Mouse (Mus musculus): Measurements from ENCODE around the gene Otub1. TPM values are rescaled to one million over a fixed set of nuclear protein-coding genes. Genes with fewer than 3 reads are reported as not detected.

Otub1 gene
- total and polyA plus RNA-seq, 3 experiments = 46.4 to 153 (median 91.4) TPM

DNA sequence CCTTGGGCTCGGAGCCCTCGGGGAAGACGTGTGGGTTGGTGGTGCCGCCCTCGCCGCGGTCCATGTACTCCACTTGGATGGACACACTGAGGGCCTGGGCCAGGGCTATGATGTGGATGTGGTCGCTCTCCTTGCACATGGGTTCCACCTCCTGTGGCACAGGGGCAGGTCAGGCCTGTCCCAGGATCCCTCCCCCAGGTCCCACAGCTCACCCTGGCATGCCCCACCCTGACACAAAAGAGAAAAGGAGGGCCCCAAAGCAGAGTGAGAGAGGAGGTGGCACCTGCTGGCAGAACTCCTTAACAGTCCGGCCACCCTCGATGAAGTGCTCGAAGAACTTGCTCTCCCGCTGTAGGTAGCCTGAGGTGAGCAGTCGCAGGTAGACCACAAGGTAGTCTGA is 7.0 kb downstream of the Otub1 start:
- no peak for DNase-seq (ENCODE audit: low spot score)
- H3K27me3 ChIP-seq (ENCODE audit: insufficient read depth, low read length) = no peaks in the 10 kb centered on the region
- peaks cover 54% of the 10 kb centered on the region for H3K4me1 ChIP-seq (ENCODE audit: insufficient read depth, low read depth, low read length)
- peaks cover 88% of the 10 kb centered on the region for H3K36me3 ChIP-seq (replicated peaks)
- ATAC-seq (ENCODE audit: extremely low read depth, insufficient number of reproducible peaks, low FRiP score, poor library complexity, severe bottlenecking) = no peak
- no peaks in the 10 kb centered on the region for H3K9me3 ChIP-seq (replicated peaks)
- TF ChIP-seq POLR2AphosphoS5 (IDR thresholded peaks at IDR 0.05; ENCODE audit: insufficient replicate concordance, low read depth, low read length) (no peak), CTCF (IDR thresholded peaks at IDR 0.05; ENCODE audit: low read depth, low read length) (no peak), TAL1 (conservative IDR thresholded peaks at IDR 0.05; ENCODE audit: low read depth, low read length) (no peak), GATA2 (IDR thresholded peaks at IDR 0.05; ENCODE audit: borderline replicate concordance, low read depth, low read length) (no peak), GATA1 (IDR thresholded peaks at IDR 0.05; ENCODE audit: borderline replicate concordance, low read length) (no peak)
- H3K4me3 ChIP-seq (ENCODE audit: low read depth, low read length) = no peak overlapping the region

GRCm38 (mm10) chr19:7197445-7197844 is 8.7 kb downstream of the Otub1 start:
- DNase-seq (ENCODE audit: low spot score) = no peak
- ATAC-seq (ENCODE audit: extremely low read depth, insufficient number of reproducible peaks, low FRiP score, poor library complexity, severe bottlenecking) = no peak
- no peak for TF ChIP-seq GATA1 (IDR thresholded peaks at IDR 0.05; ENCODE audit: borderline replicate concordance, low read length)
- no peak for TF ChIP-seq TAL1 (conservative IDR thresholded peaks at IDR 0.05; ENCODE audit: low read depth, low read length)
- no peak for TF ChIP-seq POLR2AphosphoS5 (IDR thresholded peaks at IDR 0.05; ENCODE audit: insufficient replicate concordance, low read depth, low read length)
- no peak for TF ChIP-seq CTCF (IDR thresholded peaks at IDR 0.05; ENCODE audit: low read depth, low read length)
- TF ChIP-seq GATA2 (IDR thresholded peaks at IDR 0.05; ENCODE audit: borderline replicate concordance, low read depth, low read length) = no peak
- peaks cover 71% of the 10 kb centered on the region for H3K36me3 ChIP-seq (replicated peaks)
- no peak overlapping the region for H3K4me3 ChIP-seq (ENCODE audit: low read depth, low read length)
- peaks cover 42% of the 10 kb centered on the region for H3K4me1 ChIP-seq (ENCODE audit: insufficient read depth, low read depth, low read length)
- H3K27me3 ChIP-seq (ENCODE audit: insufficient read depth, low read length) = peaks cover 3% of the 10 kb centered on the region; the same call in 1 of the 2 replicates
- no peaks in the 10 kb centered on the region for H3K9me3 ChIP-seq (replicated peaks)

GRCm38 (mm10) chr19:7196741-7197270 is 9.3 kb downstream of the Otub1 start:
- Histone ChIP-seq H3K9me3 (replicated peaks) (no peaks in the 10 kb centered on the region), H3K27me3 (ENCODE audit: insufficient read depth, low read length) (peaks cover 7% of the 10 kb centered on the region; the same call in 1 of the 2 replicates), H3K36me3 (replicated peaks) (peaks cover 67% of the 10 kb centered on the region), H3K4me1 (ENCODE audit: insufficient read depth, low read depth, low read length) (peaks cover 44% of the 10 kb centered on the region), H3K4me3 (ENCODE audit: low read depth, low read length) (no peak overlapping the region)
- TF ChIP-seq CTCF (IDR thresholded peaks at IDR 0.05; ENCODE audit: low read depth, low read length) = no peak
- TF ChIP-seq GATA2 (IDR thresholded peaks at IDR 0.05; ENCODE audit: borderline replicate concordance, low read depth, low read length) = no peak
- no peak; the same call in 1 of the 2 replicates for TF ChIP-seq POLR2AphosphoS5 (IDR thresholded peaks at IDR 0.05; ENCODE audit: insufficient replicate concordance, low read depth, low read length)
- TF ChIP-seq TAL1 (conservative IDR thresholded peaks at IDR 0.05; ENCODE audit: low read depth, low read length) = no peak
- no peak for TF ChIP-seq GATA1 (IDR thresholded peaks at IDR 0.05; ENCODE audit: borderline replicate concordance, low read length)
- no peak for DNase-seq (ENCODE audit: low spot score)
- no peak for ATAC-seq (ENCODE audit: extremely low read depth, insufficient number of reproducible peaks, low FRiP score, poor library complexity, severe bottlenecking)

- TF ChIP-seq GATA2 (IDR thresholded peaks at IDR 0.05; ENCODE audit: borderline replicate concordance, low read depth, low read length) = no peak
- no peak for TF ChIP-seq CTCF (IDR thresholded peaks at IDR 0.05; ENCODE audit: low read depth, low read length)
- TF ChIP-seq TAL1 (conservative IDR thresholded peaks at IDR 0.05; ENCODE audit: low read depth, low read length) = no peak
- TF ChIP-seq GATA1 (IDR thresholded peaks at IDR 0.05; ENCODE audit: borderline replicate concordance, low read length) = no peak
- TF ChIP-seq POLR2AphosphoS5 (IDR thresholded peaks at IDR 0.05; ENCODE audit: insufficient replicate concordance, low read depth, low read length) = no peak
Measured at GRCm38 (mm10) chr19:7195900-7196728, 10.0 kb downstream of the Otub1 start.

DNA sequence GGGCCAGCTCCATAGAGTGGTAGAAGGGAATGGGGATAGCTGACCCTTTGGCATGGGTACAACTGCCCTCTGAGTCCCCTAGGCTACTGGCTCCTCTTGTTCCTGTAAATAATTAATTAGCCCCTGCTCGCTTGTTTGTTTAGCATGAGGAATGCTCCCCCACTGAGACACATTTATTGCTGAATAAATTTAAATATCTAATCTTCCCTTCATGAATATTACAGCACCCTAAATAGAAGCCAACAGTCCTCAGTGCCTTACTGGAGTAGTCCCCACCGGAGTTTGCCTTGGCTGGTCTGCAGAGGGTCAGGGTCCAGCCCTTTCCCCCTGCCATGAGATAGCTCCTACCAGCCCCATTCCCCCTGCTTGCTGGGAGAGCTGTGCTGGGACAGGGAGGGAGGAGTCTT is 13.6 kb downstream of the Otub1 start:
- Histone ChIP-seq H3K4me1 (ENCODE audit: insufficient read depth, low read depth, low read length) (peaks cover 23% of the 10 kb centered on the region), H3K27me3 (ENCODE audit: insufficient read depth, low read length) (peaks cover 42% of the 10 kb centered on the region), H3K9me3 (replicated peaks) (no peaks in the 10 kb centered on the region), H3K36me3 (replicated peaks) (peaks cover 24% of the 10 kb centered on the region), H3K4me3 (ENCODE audit: low read depth, low read length) (no peak overlapping the region)
- DNase-seq (ENCODE audit: low spot score) (no peak), ATAC-seq (ENCODE audit: extremely low read depth, insufficient number of reproducible peaks, low FRiP score, poor library complexity, severe bottlenecking) (no peak)
- no peak for TF ChIP-seq POLR2AphosphoS5 (IDR thresholded peaks at IDR 0.05; ENCODE audit: insufficient replicate concordance, low read depth, low read length)
- no peak for TF ChIP-seq GATA1 (IDR thresholded peaks at IDR 0.05; ENCODE audit: borderline replicate concordance, low read length)
- no peak for TF ChIP-seq CTCF (IDR thresholded peaks at IDR 0.05; ENCODE audit: low read depth, low read length)

More at GRCm38 (mm10) chr19:7195900-7196728, 10.0 kb downstream of the Otub1 start:
- H3K9me3 ChIP-seq (replicated peaks) = no peaks in the 10 kb centered on the region
- peaks cover 13% of the 10 kb centered on the region; the same call in 1 of the 2 replicates for H3K27me3 ChIP-seq (ENCODE audit: insufficient read depth, low read length)
- peaks cover 60% of the 10 kb centered on the region for H3K36me3 ChIP-seq (replicated peaks)
- peaks cover 45% of the 10 kb centered on the region for H3K4me1 ChIP-seq (ENCODE audit: insufficient read depth, low read depth, low read length)
- H3K4me3 ChIP-seq (ENCODE audit: low read depth, low read length) = no peak overlapping the region
- DNase-seq (ENCODE audit: low spot score) (no peak), ATAC-seq (ENCODE audit: extremely low read depth, insufficient number of reproducible peaks, low FRiP score, poor library complexity, severe bottlenecking) (no peak)

GRCm38 (mm10) chr19:7191639-7192038 is 14.5 kb downstream of the Otub1 start:
- Histone ChIP-seq H3K4me1 (ENCODE audit: insufficient read depth, low read depth, low read length) (peaks cover 13% of the 10 kb centered on the region; the same call in 1 of the 2 replicates), H3K36me3 (replicated peaks) (peaks cover 15% of the 10 kb centered on the region), H3K27me3 (ENCODE audit: insufficient read depth, low read length) (peaks cover 50% of the 10 kb centered on the region), H3K4me3 (ENCODE audit: low read depth, low read length) (no peak overlapping the region), H3K9me3 (replicated peaks) (no peaks in the 10 kb centered on the region)
- DNase-seq (ENCODE audit: low spot score) (no peak), ATAC-seq (ENCODE audit: extremely low read depth, insufficient number of reproducible peaks, low FRiP score, poor library complexity, severe bottlenecking) (no peak)
- no peak for TF ChIP-seq GATA2 (IDR thresholded peaks at IDR 0.05; ENCODE audit: borderline replicate concordance, low read depth, low read length)
- no peak for TF ChIP-seq GATA1 (IDR thresholded peaks at IDR 0.05; ENCODE audit: borderline replicate concordance, low read length)
- TF ChIP-seq TAL1 (conservative IDR thresholded peaks at IDR 0.05; ENCODE audit: low read depth, low read length) = no peak
- no peak for TF ChIP-seq POLR2AphosphoS5 (IDR thresholded peaks at IDR 0.05; ENCODE audit: insufficient replicate concordance, low read depth, low read length)
- no peak for TF ChIP-seq CTCF (IDR thresholded peaks at IDR 0.05; ENCODE audit: low read depth, low read length)

All from G1E (cell line).